Mouse (Mus musculus): ENCODE measurements around the gene Azin2. TPM values are rescaled to one million over a fixed set of nuclear protein-coding genes. Genes with fewer than 3 reads are reported as not detected.

The Azin2 gene
- polyA plus RNA-seq, 1 experiment = 5.3 TPM

DNA sequence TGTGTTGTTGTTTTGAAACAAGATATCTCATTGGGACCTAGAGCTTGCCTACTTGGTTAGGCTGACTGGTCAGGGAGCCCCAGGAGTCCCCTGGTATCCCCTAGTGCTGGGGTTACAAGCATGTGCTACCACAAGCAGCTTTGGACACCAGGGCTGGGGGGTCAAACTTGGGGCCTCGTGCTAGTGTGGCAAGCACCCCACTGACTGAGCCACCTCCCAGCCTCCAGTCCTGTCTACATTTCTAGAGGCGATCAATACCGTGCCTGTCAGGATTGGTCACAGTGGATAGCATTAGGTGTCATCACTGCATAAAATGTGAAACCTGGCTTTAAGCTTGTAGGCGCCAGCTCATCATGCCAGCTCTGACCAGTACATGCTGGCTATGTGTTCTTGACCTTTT is 66.4 kb downstream of the Azin2 start:
- H3K27ac ChIP-seq (ENCODE audit: insufficient read depth, low read length) = no peak overlapping the region
- TF ChIP-seq CTCF (IDR thresholded peaks at IDR 0.05; ENCODE audit: extremely low read depth, insufficient read depth, insufficient read length, insufficient replicate concordance) = no peak
- TF ChIP-seq POLR2A (IDR thresholded peaks at IDR 0.05; ENCODE audit: low read depth, low read length) = no peak
- 90% methylated on average over 4 of the region's 4 CpGs for WGBS

GRCm38 (mm10) chr4:128894112-128894511 is 68.1 kb downstream of the Azin2 start:
- no peak overlapping the region for H3K27ac ChIP-seq (ENCODE audit: insufficient read depth, low read length)
- no peaks in the 10 kb centered on the region for H3K27me3 ChIP-seq (ENCODE audit: control insufficient read depth, insufficient read depth, low read length)
- WGBS = 89% methylated on average over 12 of the region's 12 CpGs
- no peak overlapping the region for H3K4me3 ChIP-seq (ENCODE audit: extremely low read depth, insufficient read depth, insufficient read length)
- H3K36me3 ChIP-seq (ENCODE audit: control insufficient read depth, insufficient read depth, low read length) = no peaks in the 10 kb centered on the region
- TF ChIP-seq CTCF (IDR thresholded peaks at IDR 0.05; ENCODE audit: extremely low read depth, insufficient read depth, insufficient read length, insufficient replicate concordance) = no peak
- no peak for TF ChIP-seq POLR2A (IDR thresholded peaks at IDR 0.05; ENCODE audit: low read depth, low read length)
- no peaks in the 10 kb centered on the region for H3K4me1 ChIP-seq (ENCODE audit: control insufficient read depth, insufficient read depth, insufficient read length)
- no peak for DNase-seq (ENCODE audit: low read depth in 1 of 2, low spot score in 2 of 2)

More for the DNA sequence above, 66.4 kb downstream of the Azin2 start:
- H3K27me3 ChIP-seq (ENCODE audit: control insufficient read depth, insufficient read depth, low read length) = no peaks in the 10 kb centered on the region
- no peak overlapping the region for H3K4me3 ChIP-seq (ENCODE audit: extremely low read depth, insufficient read depth, insufficient read length)
- no peaks in the 10 kb centered on the region for H3K36me3 ChIP-seq (ENCODE audit: control insufficient read depth, insufficient read depth, low read length)
- H3K4me1 ChIP-seq (ENCODE audit: control insufficient read depth, insufficient read depth, insufficient read length) = no peaks in the 10 kb centered on the region
- DNase-seq (ENCODE audit: low read depth in 1 of 2, low spot score in 2 of 2) = no peak

GRCm38 (mm10) chr4:128892188-128892587 is 70.1 kb downstream of the Azin2 start:
- no peak overlapping the region for H3K4me3 ChIP-seq (ENCODE audit: extremely low read depth, insufficient read depth, insufficient read length)
- no peak for DNase-seq (ENCODE audit: low read depth in 1 of 2, low spot score in 2 of 2)
- WGBS = 93% methylated on average over 6 of the region's 6 CpGs
- no peaks in the 10 kb centered on the region for H3K4me1 ChIP-seq (ENCODE audit: control insufficient read depth, insufficient read depth, insufficient read length)
- TF ChIP-seq CTCF (IDR thresholded peaks at IDR 0.05; ENCODE audit: extremely low read depth, insufficient read depth, insufficient read length, insufficient replicate concordance) = no peak
- no peaks in the 10 kb centered on the region for H3K36me3 ChIP-seq (ENCODE audit: control insufficient read depth, insufficient read depth, low read length)
- H3K27ac ChIP-seq (ENCODE audit: insufficient read depth, low read length) = no peak overlapping the region
- H3K27me3 ChIP-seq (ENCODE audit: control insufficient read depth, insufficient read depth, low read length) = no peaks in the 10 kb centered on the region

- Histone ChIP-seq H3K4me3 (ENCODE audit: extremely low read depth, insufficient read depth, insufficient read length) (no peak overlapping the region), H3K27me3 (ENCODE audit: control insufficient read depth, insufficient read depth, low read length) (no peaks in the 10 kb centered on the region), H3K36me3 (ENCODE audit: control insufficient read depth, insufficient read depth, low read length) (no peaks in the 10 kb centered on the region), H3K4me1 (ENCODE audit: control insufficient read depth, insufficient read depth, insufficient read length) (no peaks in the 10 kb centered on the region), H3K27ac (ENCODE audit: insufficient read depth, low read length) (no peak overlapping the region)
- TF ChIP-seq POLR2A (IDR thresholded peaks at IDR 0.05; ENCODE audit: low read depth, low read length) = no peak
- no peak for TF ChIP-seq CTCF (IDR thresholded peaks at IDR 0.05; ENCODE audit: extremely low read depth, insufficient read depth, insufficient read length, insufficient replicate concordance)
- no peak for DNase-seq (ENCODE audit: low read depth in 1 of 2, low spot score in 2 of 2)
- WGBS = 85% methylated on average over 6 of the region's 6 CpGs
Measured at GRCm38 (mm10) chr4:128891746-128892145, 70.5 kb downstream of the Azin2 start.

GRCm38 (mm10) chr4:128891157-128891556 is 71.1 kb downstream of the Azin2 start:
- TF ChIP-seq CTCF (IDR thresholded peaks at IDR 0.05; ENCODE audit: extremely low read depth, insufficient read depth, insufficient read length, insufficient replicate concordance) = no peak
- no peak for TF ChIP-seq POLR2A (IDR thresholded peaks at IDR 0.05; ENCODE audit: low read depth, low read length)
- Histone ChIP-seq H3K27ac (ENCODE audit: insufficient read depth, low read length) (no peak overlapping the region), H3K4me3 (ENCODE audit: extremely low read depth, insufficient read depth, insufficient read length) (no peak overlapping the region), H3K4me1 (ENCODE audit: control insufficient read depth, insufficient read depth, insufficient read length) (no peaks in the 10 kb centered on the region), H3K27me3 (ENCODE audit: control insufficient read depth, insufficient read depth, low read length) (no peaks in the 10 kb centered on the region), H3K36me3 (ENCODE audit: control insufficient read depth, insufficient read depth, low read length) (no peaks in the 10 kb centered on the region)
- WGBS = 14% methylated on average over 1 of the region's 1 CpGs
- DNase-seq (ENCODE audit: low read depth in 1 of 2, low spot score in 2 of 2) = no peak

GRCm38 (mm10) chr4:128889752-128890630 is 72.3 kb downstream of the Azin2 start:
- Histone ChIP-seq H3K36me3 (ENCODE audit: control insufficient read depth, insufficient read depth, low read length) (no peaks in the 10 kb centered on the region), H3K4me1 (ENCODE audit: control insufficient read depth, insufficient read depth, insufficient read length) (no peaks in the 10 kb centered on the region), H3K27ac (ENCODE audit: insufficient read depth, low read length) (no peak overlapping the region), H3K4me3 (ENCODE audit: extremely low read depth, insufficient read depth, insufficient read length) (no peak overlapping the region), H3K27me3 (ENCODE audit: control insufficient read depth, insufficient read depth, low read length) (no peaks in the 10 kb centered on the region)
- TF ChIP-seq POLR2A (IDR thresholded peaks at IDR 0.05; ENCODE audit: low read depth, low read length) (no peak), CTCF (IDR thresholded peaks at IDR 0.05; ENCODE audit: extremely low read depth, insufficient read depth, insufficient read length, insufficient replicate concordance) (no peak)
- no peak for DNase-seq (ENCODE audit: low read depth in 1 of 2, low spot score in 2 of 2)
- WGBS = 90% methylated on average over 12 of the region's 12 CpGs

- TF ChIP-seq POLR2A (IDR thresholded peaks at IDR 0.05; ENCODE audit: low read depth, low read length) (no peak), CTCF (IDR thresholded peaks at IDR 0.05; ENCODE audit: extremely low read depth, insufficient read depth, insufficient read length, insufficient replicate concordance) (no peak)
- Histone ChIP-seq H3K36me3 (ENCODE audit: control insufficient read depth, insufficient read depth, low read length) (no peaks in the 10 kb centered on the region), H3K27me3 (ENCODE audit: control insufficient read depth, insufficient read depth, low read length) (peaks cover 4% of the 10 kb centered on the region), H3K4me3 (ENCODE audit: extremely low read depth, insufficient read depth, insufficient read length) (no peak overlapping the region), H3K27ac (ENCODE audit: insufficient read depth, low read length) (no peak overlapping the region), H3K4me1 (ENCODE audit: control insufficient read depth, insufficient read depth, insufficient read length) (peaks cover 4% of the 10 kb centered on the region; the same call in 1 of the 2 replicates)
- DNase-seq (ENCODE audit: low read depth in 1 of 2, low spot score in 2 of 2) = no peak
- WGBS = 86% methylated on average over 6 of the region's 6 CpGs
Measured at GRCm38 (mm10) chr4:128888436-128888990, 73.7 kb downstream of the Azin2 start.
